Mouse (Mus musculus) forebrain, embryonic 10.5 days (tissue): ENCODE measurements at regions not wholly inside any gene's neighbourhood (a gene's known extent, or its start where the extent isn't known, plus 50 kb on each side); places are given as distances from the start of the nearest gene placed in this dataset.

Source experiments
- DNase-seq: peaks from one replicate; pipeline ENCODE4 v3.0.0-alpha.2; 2017; ENCODE audit warnings: low spot score; ENCODE audit errors: extremely low spot score
- H3K27ac ChIP-seq: fragments of 300-500 bp; sonication (generic); 2 replicates; pipeline ENCODE4 v1.5.1; 2016; ENCODE audit warnings: mild to moderate bottlenecking
- H3K27me3 ChIP-seq: fragments of 300-500 bp; sonication (generic); 2 replicates; pipeline ENCODE4 v1.6.1; 2016; ENCODE audit warnings: mild to moderate bottlenecking; ENCODE audit not compliant: poor library complexity, severe bottlenecking
- H3K36me3 ChIP-seq: fragments of 300-500 bp; sonication (generic); replicated peaks from 2 replicates; pipeline ENCODE4 v1.6.1; 2016; ENCODE audit warnings: mild to moderate bottlenecking, moderate library complexity
- H3K4me1 ChIP-seq: fragments of 300-500 bp; sonication (generic); 2 replicates; pipeline ENCODE4 v1.6.1; 2016
- H3K4me3 ChIP-seq: fragments of 300-500 bp; sonication (generic); 2 replicates; pipeline ENCODE4 v1.5.1; 2016; ENCODE audit warnings: mild to moderate bottlenecking, moderate library complexity
- H3K9me3 ChIP-seq: fragments of 300-500 bp; sonication (generic); 2 replicates; pipeline ENCODE4 v1.6.1; 2016; ENCODE audit warnings: mild to moderate bottlenecking, moderate library complexity
- WGBS: fragments of 180-500 bp; shearing (Covaris S2); methylation state at CpG from one replicate; pipeline ENCODE4 v1.1.7; 2016; 5-methylcytosine and 5-hydroxymethylcytosine counted together

GRCm38 (mm10) chr5:126281057-126281728, 749.6 kb downstream of the Tmem132b start:
- peaks cover 22% of the 10 kb centered on the region for H3K4me1 ChIP-seq
- no peaks in the 10 kb centered on the region for H3K9me3 ChIP-seq
- peak overlapping the region; percentile 8; the same call in 1 of the 2 replicates for H3K27ac ChIP-seq
- DNase-seq: no peak
- H3K4me3 ChIP-seq: no peak overlapping the region
- no peaks in the 10 kb centered on the region for H3K36me3 ChIP-seq
- H3K27me3 ChIP-seq: peaks cover 9% of the 10 kb centered on the region; the same call in 1 of the 2 replicates
- 20% methylated on average over 10 of the region's 10 CpGs for WGBS

DNA sequence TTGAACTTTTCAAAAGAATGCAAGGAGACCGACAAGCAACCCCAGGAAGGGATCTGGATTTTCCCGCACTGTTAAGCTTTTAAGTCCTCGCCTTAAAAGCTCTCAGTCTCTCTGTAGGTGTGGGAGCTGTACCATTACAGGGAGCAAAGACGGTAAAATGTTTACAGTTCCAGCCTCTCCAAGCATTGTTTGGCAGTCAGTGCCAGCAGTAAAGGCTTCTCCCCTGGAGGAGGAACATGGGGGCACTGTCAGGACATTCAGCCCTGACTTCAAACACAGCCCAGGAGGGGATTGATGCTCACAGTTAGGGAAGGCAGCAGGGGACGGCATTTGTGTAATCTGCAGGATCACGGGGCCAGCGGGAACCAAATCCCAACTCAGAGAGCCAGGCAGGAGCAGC, 750.2 kb downstream of the Tmem132b start:
- H3K27ac ChIP-seq: peak overlapping the region; percentile 8; the same call in 1 of the 2 replicates
- no peaks in the 10 kb centered on the region for H3K36me3 ChIP-seq
- peaks cover 22% of the 10 kb centered on the region for H3K4me1 ChIP-seq
- WGBS: 5% methylated on average over 7 of the region's 7 CpGs
- no peak overlapping the region for H3K4me3 ChIP-seq
- DNase-seq: no peak
- H3K9me3 ChIP-seq: no peaks in the 10 kb centered on the region
- peaks cover 9% of the 10 kb centered on the region; the same call in 1 of the 2 replicates for H3K27me3 ChIP-seq

- peaks cover 6% of the 10 kb centered on the region; the same call in 1 of the 2 replicates for H3K9me3 ChIP-seq
- no peaks in the 10 kb centered on the region for H3K36me3 ChIP-seq
- DNase-seq: no peak
- H3K27ac ChIP-seq: no peak overlapping the region
- 77% methylated on average over 6 of the region's 6 CpGs for WGBS
- H3K4me1 ChIP-seq: no peaks in the 10 kb centered on the region
- no peak overlapping the region for H3K4me3 ChIP-seq
- peaks cover 16% of the 10 kb centered on the region; the same call in 1 of the 2 replicates for H3K27me3 ChIP-seq
These were observed 793.3 kb downstream of the Tmem132b start for GRCm38 (mm10) chr5:126324847-126325246.

DNA sequence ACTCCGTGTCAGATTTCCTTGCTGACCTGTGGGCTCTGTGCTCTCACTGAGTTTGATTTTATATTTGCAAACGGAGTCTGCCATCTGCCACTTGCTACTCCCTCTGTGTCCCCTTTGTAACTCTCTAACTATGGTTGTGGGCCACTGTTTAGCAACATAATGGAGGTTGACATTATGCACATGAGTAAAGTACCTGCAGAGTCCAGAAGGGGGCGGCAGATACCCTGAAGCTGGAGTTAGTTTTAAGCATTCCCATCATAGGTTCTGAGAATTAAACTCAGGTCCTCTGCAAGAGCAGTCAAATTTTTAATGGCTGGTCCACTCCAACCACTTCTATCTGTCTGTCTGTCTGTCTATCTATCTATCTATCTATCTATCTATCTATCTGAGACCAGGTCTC, 796.7 kb downstream of the Tmem132b start:
- Histone ChIP-seq H3K27ac (no peak overlapping the region), H3K27me3 (peaks cover 16% of the 10 kb centered on the region; the same call in 1 of the 2 replicates), H3K4me3 (no peak overlapping the region), H3K36me3 (no peaks in the 10 kb centered on the region), H3K4me1 (peaks cover 16% of the 10 kb centered on the region), H3K9me3 (peaks cover 6% of the 10 kb centered on the region; the same call in 1 of the 2 replicates)
- WGBS: 34% methylated on average over 3 of the region's 3 CpGs
- DNase-seq: no peak

- H3K27me3 ChIP-seq: no peaks in the 10 kb centered on the region
- peak overlapping the region; percentile 76 for H3K27ac ChIP-seq
- H3K36me3 ChIP-seq: no peaks in the 10 kb centered on the region
- H3K4me3 ChIP-seq: peak overlapping the region; percentile 10; the same call in 1 of the 2 replicates
- WGBS: 39% methylated on average over 7 of the region's 7 CpGs
- no peaks in the 10 kb centered on the region for H3K9me3 ChIP-seq
- peaks cover 45% of the 10 kb centered on the region for H3K4me1 ChIP-seq
- no peak for DNase-seq
These were observed 803.5 kb downstream of the Tmem132b start for GRCm38 (mm10) chr5:126335091-126335490.

DNA sequence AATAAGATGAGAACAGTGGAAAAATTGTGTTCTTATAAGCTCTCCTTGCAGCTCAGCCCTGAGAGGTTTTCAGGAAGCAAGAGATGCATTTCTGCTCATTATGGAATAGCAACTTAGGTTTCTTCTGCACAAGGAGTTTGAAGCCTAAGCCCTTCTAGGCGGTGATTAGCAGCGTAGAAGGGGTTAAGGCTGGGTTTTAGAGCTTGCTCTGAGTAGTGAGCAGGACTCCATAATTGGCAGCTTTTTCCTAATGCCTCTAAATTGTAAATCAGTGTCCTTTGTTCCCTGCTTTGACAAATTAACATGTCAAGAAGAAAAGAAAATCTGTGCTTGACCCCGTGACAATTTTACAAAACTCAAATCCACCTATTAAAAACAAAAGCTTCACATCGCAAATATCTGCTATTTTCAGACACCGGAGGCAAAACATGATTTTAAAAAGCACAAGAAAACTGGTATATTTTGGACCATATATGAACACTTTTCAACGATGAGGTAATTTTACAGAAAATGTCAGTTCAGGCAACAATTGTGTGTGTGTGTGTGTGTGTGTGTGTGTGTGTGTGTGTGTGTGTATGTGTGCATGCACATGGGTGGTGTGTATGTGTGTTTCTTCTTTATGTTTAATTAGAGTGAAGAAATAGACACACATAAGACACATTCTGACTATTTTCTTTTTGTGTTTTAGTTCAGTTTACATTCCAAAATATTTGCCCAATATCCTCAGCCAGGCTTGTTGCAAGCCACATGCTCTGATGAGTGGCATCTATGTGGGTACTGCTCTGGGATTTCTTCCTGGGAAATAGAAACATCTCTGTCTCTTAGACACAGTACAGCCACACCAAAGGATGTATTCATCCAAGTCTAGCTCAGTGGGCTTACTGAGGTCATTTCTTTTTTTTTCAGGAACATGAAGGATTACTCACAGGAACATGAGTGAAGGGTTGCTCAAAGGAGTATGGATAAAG, 804.3 kb downstream of the Tmem132b start:
- Histone ChIP-seq H3K9me3 (no peaks in the 10 kb centered on the region), H3K36me3 (no peaks in the 10 kb centered on the region), H3K27me3 (no peaks in the 10 kb centered on the region), H3K4me1 (peaks cover 41% of the 10 kb centered on the region), H3K27ac (peak overlapping the region; percentile 76), H3K4me3 (peak overlapping the region; percentile 10; the same call in 1 of the 2 replicates)
- DNase-seq: no peak
- 37% methylated on average over 6 of the region's 6 CpGs for WGBS

DNA sequence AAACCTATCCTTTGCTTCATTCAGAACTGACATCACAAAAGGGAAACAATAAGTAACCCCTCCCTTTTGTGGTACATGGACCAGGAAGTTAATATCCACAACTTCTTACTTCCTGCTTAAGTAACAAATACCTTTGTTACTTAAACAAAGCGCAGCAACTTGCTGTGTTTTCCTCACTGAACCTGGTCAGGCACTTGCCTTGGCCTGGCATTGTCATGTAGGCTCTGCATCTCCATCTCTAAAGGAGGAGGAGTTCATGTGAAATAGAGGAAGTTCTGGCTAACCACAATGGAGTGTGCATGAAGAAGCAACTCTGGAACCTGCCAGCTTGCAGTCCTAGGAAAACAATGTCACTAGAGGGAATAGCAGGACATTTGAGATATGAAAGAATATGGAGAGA, 806.3 kb downstream of the Tmem132b start:
- H3K4me1 ChIP-seq: peaks cover 34% of the 10 kb centered on the region
- no peaks in the 10 kb centered on the region for H3K36me3 ChIP-seq
- H3K27me3 ChIP-seq: no peaks in the 10 kb centered on the region
- no peaks in the 10 kb centered on the region for H3K9me3 ChIP-seq
- H3K4me3 ChIP-seq: no peak overlapping the region
- no peak for DNase-seq
- H3K27ac ChIP-seq: no peak overlapping the region
- 72% methylated on average over 1 of the region's 1 CpGs for WGBS

DNA sequence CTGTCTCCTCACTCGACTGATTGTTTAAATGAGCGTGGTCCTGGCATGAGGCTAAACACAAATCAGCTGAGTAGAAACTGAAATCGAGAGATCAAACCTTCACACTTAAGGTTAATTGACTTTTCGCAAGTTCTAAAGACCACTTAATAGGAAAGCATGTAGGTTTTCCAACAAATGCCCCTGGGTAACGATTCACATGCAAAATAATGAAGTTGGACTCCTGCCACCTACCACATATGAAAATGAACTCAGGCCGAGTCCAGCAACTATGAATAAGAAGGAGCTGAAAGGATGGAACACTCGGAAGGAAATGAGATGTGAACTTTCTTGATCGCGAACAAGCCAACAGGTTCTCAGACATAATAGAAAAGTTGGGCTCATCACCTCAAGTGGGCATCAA, 812.0 kb downstream of the Tmem132b start:
- no peak overlapping the region for H3K27ac ChIP-seq
- 85% methylated on average over 9 of the region's 9 CpGs for WGBS

DNA sequence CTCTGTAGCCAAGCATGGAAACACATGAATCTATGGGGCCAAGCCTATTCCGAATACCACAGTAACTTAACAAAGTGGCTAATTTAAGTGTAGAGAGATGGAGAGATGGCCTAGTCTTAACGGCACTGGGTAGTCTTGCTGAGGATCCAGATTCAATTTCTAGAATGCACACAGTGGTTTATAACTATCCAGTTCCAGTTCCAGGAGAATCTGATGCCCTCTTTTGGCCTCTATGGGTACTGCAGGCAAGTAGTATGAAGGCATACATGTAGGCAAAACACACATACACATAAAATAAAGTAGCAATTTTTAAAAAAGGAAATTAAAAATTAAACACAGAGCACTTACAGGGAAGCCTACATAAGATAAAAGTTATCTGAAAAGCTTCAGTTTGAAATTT, 819.4 kb downstream of the Tmem132b start:
- H3K4me1 ChIP-seq: no peaks in the 10 kb centered on the region
- H3K27ac ChIP-seq: no peak overlapping the region
- WGBS: 93% methylated on average over 2 of the region's 2 CpGs
- no peak overlapping the region for H3K4me3 ChIP-seq
- peaks cover 7% of the 10 kb centered on the region; the same call in 1 of the 2 replicates for H3K9me3 ChIP-seq
- H3K36me3 ChIP-seq: no peaks in the 10 kb centered on the region
- no peaks in the 10 kb centered on the region for H3K27me3 ChIP-seq
- no peak for DNase-seq

More for the DNA sequence above, 812.0 kb downstream of the Tmem132b start:
- Histone ChIP-seq H3K36me3 (no peaks in the 10 kb centered on the region), H3K9me3 (no peaks in the 10 kb centered on the region), H3K27me3 (no peaks in the 10 kb centered on the region), H3K4me1 (no peaks in the 10 kb centered on the region), H3K4me3 (no peak overlapping the region)
- no peak for DNase-seq

DNA sequence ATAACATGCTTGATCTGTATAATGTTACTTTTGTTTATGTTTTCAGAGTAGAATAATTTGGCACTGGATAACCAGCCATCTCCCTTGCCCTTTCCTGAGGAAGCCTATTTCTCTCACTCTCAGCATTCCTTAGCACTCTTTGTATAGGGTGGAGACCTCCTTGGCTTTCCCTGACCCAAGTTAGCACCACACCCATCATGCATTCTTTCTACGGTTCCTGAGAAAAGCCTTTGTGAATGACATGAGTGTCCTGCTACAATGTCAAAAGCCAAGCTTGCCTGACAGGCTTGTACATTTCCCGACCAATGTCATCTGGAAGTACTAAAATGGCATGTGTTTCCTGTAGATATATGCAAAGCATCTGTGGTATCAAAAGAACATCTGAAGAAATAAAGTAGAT, 837.9 kb downstream of the Tmem132b start:
- Histone ChIP-seq H3K4me3 (no peak overlapping the region), H3K27me3 (no peaks in the 10 kb centered on the region), H3K36me3 (no peaks in the 10 kb centered on the region), H3K9me3 (no peaks in the 10 kb centered on the region), H3K4me1 (no peaks in the 10 kb centered on the region), H3K27ac (no peak overlapping the region)
- no peak for DNase-seq
- WGBS: 92% methylated on average over 2 of the region's 2 CpGs

- no peak for DNase-seq
- Histone ChIP-seq H3K4me1 (no peaks in the 10 kb centered on the region), H3K36me3 (no peaks in the 10 kb centered on the region), H3K27me3 (no peaks in the 10 kb centered on the region), H3K9me3 (peaks cover 8% of the 10 kb centered on the region; the same call in 1 of the 2 replicates), H3K4me3 (no peak overlapping the region), H3K27ac (no peak overlapping the region)
- WGBS: 50% methylated on average over 1 of the region's 1 CpGs
These were observed 849.3 kb upstream of the Tmem132c start for GRCm38 (mm10) chr5:126392306-126392705.

- no peak overlapping the region for H3K4me3 ChIP-seq
- no peaks in the 10 kb centered on the region for H3K4me1 ChIP-seq
- no peak overlapping the region for H3K27ac ChIP-seq
- no peaks in the 10 kb centered on the region for H3K36me3 ChIP-seq
- 45% methylated on average over 8 of the region's 8 CpGs for WGBS
- H3K9me3 ChIP-seq: peaks cover 8% of the 10 kb centered on the region; the same call in 1 of the 2 replicates
- H3K27me3 ChIP-seq: no peaks in the 10 kb centered on the region
- no peak for DNase-seq
These were observed 846.3 kb upstream of the Tmem132c start for GRCm38 (mm10) chr5:126395331-126395730.

DNA sequence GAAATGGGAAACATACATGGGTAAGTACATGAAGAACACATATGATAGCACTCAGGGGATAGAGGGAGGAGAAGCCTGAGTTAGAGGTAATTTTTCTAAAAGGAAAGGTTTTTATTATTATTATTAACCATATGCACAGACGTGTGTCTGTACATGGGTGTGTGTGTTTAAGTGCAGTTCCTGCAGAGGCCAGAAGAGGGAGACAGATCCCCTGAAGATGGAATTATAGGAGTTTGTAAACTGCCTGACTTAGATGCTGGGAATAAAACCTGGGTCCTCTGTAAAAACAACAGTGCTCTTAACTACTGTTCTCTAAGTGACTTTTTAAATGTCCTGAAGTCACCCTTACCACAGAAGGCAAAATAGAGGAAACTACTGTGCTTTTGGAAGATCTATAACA, 809.9 kb upstream of the Tmem132c start:
- Histone ChIP-seq H3K27me3 (no peaks in the 10 kb centered on the region), H3K4me1 (no peaks in the 10 kb centered on the region), H3K36me3 (no peaks in the 10 kb centered on the region), H3K4me3 (no peak overlapping the region), H3K9me3 (no peaks in the 10 kb centered on the region), H3K27ac (no peak overlapping the region)
- 92% methylated on average over 1 of the region's 1 CpGs for WGBS
- DNase-seq: no peak
